Mouse (Mus musculus) cerebellum, postnatal 4 days (tissue): ENCODE measurements around the gene Ryr2.

ENCODE experiments used
- DNase-seq, 2 experiments: peaks; one replicate each; pipeline ENCODE4 v3.0.0; 2022; ENCODE audit warnings: low spot score in 2 of 2, mixed read lengths in 1 of 2

Gene Ryr2

DNA sequence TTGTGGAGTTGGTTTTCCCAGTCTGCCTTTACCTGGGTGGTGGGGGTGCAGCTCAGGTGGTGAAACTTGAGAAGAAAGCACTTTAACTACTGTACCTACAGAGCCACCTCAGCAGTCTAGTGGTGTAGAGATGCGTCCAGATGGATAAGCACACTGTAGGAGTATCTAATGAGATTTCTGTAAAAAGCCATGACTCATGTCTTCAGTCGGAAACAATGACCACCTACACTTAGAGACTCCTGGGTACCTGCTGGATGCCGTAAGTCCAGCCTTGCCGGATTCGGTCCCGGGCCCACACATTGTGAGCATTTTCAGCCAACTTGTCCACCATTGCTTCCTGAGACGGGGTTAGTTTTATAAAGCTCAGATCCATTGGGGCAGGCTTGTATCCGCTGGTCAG, 334.6 kb downstream of the Ryr2 start:
- no peak for DNase-seq

DNA sequence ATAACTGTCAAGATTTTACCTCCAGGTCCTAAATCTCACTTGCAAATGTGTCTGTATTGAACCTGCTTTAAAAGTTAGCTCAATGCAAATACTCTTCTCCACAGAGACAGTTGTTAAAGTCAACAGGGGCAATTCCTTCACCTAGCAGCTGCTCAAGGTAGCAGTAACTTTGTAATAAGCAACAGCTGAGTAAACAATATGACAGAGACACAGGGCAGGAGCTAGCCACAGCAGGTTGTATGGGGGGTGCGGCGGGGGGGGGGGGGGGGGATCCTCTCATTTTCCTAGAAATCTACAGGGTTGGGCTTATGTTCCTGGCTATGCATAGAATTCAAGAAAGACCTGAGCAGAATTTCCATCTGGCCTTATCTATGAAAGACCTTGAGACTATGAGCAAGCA, 339.8 kb downstream of the Ryr2 start:
- no peak for DNase-seq

DNA sequence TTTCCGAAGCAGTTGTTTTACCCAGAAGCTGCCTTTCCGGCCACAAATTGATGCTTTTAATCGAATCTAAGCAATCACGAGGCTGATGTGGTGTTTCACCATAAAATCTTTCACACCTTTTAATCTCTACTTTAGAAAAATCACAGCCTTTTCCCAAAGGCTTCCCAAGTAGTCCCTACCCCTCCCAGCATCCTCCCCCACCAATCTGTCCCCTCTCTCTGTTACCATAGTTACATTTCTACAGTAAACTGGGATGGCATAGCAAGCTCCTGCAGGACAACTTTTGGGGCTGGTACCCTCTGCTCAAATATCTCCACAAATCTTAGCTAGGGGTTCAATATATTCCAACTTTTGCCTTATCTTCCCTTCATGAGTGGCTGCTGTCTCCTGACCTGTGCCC, 342.8 kb downstream of the Ryr2 start:
- no peak for DNase-seq

DNA sequence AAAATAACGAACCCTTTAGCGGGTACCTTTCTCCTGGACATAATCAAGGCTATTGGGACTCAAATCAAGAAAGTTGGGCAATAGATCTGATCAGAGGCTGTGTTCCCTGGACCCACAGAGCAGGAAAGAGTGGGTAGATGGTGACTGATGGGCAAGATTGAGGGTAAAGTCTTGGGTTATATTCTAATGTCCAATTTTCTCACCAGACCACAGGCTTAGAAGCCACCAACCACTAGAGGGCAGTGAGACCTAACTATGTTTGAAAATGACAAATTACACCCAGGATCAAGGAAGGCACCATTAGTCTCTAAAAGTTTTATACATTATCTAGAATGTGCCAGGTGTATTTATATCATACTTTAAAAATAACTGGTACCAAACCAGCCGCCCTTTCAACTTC, 343.6 kb downstream of the Ryr2 start:
- DNase-seq: peak in 1 of 2 experiments; percentile 50

DNA sequence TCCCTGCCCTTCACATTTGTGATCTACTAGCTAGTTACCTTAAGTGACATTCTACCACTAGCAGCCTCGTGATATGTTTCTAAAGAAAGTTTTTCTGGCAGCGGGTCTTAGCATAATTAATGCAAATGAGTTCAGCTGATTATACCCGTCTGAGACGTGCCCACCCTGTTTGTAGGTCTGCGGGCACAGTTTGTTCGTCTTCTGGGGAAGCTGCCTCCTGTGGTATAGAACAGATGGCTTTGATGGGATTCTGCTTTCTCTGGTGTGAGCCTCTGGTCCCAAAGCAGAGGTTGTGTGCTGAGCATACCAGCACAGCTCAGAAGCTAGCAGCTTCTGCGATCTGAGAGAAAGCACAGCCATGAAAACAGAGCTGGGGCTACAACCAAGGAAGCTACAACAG, 348.9 kb downstream of the Ryr2 start:
- no peak for DNase-seq

DNA sequence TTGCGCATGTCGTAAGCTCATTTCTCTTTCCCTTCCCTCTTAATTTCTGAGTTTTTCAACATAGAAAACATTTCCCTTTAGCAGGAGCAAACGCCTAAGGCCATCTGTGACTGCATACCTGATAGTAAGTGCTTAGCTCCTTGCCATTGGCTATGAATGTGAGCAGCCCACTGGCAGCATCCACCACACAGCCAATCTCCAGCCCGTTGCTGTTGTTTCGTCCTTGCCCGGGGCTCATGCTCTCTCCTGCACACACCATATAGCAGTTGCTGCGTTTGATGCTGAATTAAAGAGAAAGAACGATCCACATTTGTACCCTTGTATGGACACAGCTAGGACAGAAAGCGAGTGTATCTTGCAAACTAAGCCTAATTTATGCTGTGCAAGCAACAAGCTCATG, 361.3 kb downstream of the Ryr2 start:
- DNase-seq: no peak

DNA sequence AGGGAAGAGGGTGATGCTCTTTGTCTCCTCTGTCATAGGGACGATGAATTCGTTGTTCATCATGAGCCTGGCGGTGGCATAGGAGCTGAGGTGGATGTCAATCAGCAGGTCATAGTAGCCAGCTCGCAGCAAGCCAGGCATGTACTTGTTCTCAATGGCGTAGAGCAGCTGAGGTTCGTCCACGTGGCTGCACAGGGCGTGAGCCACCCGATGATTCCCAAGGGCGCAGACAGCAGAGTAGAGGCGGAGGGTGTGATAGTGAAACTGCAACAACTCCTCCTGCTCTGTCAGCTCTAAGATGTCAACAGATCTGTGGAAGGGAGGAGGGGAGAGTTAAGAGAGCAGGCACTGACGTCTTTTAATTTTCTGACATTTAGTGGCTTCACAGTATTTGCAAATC, 368.5 kb downstream of the Ryr2 start:
- no peak for DNase-seq

DNA sequence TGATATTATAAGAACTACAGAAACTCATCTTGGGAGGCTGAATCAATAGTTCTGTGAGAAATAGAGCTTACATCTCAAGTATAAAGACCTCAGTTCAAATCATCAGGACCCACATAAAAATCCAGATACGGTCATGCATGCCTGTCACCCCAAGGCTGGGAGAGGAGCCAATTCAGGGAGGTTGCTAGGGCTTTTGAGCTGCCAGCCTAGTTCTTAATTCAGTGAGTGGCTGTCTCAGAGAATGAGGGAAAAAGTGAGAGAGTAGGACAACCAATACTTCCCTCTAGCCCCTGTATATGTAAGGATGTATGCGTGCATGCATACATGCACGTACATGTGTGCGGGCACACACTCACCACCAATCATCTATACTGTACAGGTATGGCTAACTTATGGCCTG, 390.5 kb downstream of the Ryr2 start:
- DNase-seq: peak in 1 of 2 experiments; percentile 13

DNA sequence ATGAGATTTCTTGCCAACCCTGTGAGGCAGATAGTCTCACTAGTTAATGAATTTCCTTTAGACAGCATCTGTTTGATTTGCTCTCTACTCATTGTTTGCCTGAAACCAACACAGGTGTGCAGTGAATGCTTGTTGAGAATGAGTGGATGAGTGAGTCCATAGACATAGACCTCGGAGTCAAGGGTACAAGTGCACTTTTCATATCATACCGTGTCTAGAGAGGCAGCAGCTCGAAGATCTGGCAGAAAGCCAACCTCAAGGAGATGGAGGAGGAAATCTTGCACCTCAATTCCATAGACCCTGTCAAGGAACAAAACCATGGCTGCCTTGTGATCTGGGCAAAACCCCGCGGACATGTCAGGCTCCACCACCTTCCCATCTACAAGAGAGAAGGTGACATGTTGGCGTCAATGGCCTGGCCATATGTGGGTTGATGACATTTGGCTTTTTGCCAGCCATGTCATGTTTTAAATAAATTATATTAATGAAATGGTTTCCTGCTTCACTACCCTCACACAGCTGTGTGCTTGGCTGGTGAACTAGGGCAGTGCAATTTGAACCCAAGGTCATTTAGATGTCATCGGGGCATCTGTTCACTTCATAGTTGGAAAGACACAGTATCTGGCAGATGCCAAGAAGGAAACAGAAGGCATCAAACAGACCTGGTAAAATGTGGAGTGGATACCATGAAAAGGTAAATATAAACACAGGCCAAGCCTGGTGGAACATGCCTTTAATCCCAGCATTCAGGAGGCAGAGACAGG, 396.9 kb downstream of the Ryr2 start:
- peak in 1 of 2 experiments; percentile 22 for DNase-seq

DNA sequence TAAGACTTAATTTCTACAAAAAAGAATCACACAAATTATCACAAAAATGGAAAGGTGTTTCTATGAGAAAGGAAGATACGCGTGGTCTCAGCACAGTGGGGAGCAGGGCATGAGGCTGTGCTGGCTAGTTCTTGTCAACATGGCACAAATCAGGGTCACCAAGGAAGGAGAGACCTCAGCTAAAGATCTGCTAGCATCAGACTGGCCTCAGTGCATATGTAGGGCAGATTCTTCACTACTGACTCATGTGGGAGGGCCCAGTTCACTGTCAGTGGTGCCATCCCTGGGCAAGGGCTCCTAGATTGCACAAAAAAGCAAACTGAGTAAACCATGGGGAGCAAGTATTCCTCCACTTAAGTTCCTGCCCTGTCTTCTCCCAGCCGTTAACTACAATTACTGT, 405.0 kb downstream of the Ryr2 start:
- no peak for DNase-seq

DNA sequence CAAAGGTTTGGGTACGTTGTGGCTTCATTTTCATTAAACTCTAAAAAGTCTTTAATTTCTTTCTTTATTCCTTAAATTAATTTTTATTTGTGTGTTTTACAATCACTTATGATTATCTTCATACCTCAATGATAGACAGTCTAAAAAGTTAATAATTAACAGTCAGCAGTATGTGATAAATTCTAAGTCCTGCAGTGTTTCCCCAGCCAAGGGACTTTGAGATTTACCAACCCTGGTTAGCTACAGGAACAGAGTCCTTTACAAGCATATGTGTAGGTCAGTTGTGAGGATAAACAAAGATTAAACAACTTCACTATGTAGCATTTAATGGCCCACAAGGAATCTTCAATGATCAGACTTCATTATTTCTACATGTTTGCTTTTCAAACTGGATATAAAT, 410.2 kb downstream of the Ryr2 start:
- DNase-seq: no peak

DNA sequence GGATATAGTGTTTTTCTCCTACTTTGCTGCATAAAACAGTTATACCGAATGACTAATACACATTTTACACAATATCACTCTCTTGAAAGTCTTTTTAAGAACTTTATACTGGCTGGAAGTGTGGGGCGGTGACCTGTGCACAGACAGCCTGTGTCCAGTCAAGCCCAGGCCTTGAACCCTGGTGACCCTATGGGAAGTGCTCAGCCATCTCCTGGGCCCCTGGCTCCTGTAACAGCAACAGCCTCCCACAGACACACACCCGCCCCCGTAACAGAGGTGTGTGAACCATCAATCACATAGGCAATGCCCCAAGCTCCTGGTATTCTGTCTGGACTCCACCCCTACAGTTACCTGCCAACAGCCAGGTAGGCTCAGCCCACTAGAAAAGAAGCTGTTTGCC, 424.9 kb downstream of the Ryr2 start:
- DNase-seq: no peak

DNA sequence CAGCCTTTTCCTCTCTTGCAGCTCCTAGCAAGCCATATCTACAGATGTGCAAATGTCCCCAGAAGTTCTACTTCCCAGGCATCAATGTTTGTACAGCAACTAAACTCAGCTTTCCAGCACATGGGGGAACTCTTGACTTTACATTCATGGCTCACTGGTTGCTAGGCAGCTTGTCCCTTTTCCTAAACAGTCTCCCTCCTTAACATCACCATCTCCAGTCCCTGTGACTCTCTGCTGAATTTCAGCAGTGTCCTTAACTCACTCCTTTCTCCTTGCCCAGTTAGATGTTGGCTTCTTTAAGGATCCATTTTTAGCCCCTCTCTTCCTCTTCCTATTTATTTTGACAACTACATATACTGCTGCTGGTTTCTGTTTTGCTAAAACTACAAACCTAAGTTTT, 443.9 kb downstream of the Ryr2 start:
- no peak for DNase-seq

DNA sequence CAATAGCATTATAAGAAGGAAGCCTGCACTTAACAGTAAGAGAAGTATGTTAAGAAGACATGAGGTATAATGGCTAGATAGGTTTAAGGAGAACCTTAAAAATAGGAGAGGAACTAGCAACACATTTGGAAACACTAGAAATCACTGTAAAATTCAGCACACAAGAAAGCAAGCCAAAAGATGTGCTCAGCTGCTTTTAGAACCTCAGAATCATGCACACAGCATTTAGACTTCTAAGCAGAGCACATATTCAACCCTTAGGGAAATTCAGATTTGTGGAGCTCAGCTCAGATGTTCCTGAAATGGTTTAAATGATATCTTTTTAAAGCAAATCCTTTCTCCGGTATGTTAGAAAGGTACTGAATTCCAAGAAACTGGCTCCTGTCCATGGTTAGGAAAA, 461.9 kb downstream of the Ryr2 start:
- no peak for DNase-seq

DNA sequence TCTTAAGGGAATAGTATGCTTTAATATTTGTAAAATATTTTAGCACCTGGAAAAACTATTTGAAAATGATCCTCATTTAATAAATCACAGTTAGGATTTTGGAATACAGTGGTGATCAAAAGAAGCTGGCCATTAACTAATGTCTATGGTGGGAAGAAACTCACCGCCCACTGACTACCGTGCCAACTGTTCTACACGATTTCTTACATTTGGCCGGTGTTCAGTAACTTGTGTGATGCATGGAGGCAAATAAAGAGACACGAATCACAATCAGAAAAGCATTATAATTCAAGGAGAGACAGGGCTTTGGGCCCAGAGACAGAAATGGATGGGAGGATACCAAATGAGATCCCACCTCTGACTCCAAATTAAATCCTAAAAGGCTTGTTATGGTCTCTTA, 470.4 kb downstream of the Ryr2 start:
- DNase-seq: no peak

DNA sequence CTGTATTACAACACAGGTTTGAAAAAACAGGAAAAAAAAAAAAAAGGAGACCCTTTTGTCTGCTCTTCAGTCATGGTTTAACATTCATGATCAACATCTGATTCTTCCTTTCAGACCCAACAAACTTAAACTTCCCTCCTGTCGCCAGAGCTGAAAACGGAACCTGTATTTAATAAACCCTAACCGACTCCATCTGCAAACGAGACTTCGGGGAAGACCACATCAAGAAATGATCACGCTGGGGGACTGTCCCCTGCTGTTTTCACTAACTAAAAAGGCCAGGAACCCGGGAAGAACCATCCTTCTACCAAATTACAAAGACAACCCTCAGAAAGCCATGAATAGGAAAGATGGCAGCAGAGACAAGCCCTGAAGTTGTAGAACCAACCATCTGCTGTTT, 482.2 kb downstream of the Ryr2 start:
- DNase-seq: no peak

DNA sequence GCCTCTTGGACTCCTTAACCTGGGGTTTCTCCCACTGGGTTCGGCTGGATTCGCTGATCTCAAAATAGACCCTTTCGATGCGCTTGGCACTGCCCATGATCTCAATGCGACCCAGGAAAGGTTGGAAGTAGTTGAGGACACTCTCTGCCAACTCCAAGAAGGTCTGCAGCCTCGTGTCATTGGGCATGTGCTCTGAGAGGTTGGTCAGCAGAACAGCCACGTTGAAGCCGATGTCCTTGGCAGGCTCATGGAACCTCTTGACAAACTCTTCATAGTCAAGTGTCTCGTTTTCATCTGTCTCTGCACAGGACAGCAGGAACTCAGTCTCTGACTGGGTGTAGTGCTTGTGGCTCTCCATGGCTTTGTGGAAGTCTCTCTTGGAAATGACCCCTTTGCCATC, 511.3 kb downstream of the Ryr2 start:
- DNase-seq: no peak

DNA sequence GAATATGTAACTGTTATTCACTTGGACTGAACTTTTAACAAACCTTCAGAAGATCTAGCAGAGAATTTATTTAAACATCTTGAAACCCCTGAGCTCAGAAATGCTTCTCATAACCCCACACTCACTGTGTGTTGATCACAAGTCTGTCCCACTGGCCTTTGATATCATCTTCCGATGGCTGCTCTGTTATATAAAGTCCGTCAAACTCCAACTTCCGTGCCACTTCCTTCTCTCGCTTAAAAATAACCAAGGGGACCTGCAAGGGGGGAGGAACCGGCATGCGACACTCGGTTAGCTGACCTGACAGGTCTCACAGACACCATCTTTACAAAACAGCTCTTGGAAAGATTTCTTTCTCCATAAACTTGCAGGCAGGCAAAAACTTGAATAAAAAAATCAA, 521.5 kb downstream of the Ryr2 start:
- DNase-seq: no peak

DNA sequence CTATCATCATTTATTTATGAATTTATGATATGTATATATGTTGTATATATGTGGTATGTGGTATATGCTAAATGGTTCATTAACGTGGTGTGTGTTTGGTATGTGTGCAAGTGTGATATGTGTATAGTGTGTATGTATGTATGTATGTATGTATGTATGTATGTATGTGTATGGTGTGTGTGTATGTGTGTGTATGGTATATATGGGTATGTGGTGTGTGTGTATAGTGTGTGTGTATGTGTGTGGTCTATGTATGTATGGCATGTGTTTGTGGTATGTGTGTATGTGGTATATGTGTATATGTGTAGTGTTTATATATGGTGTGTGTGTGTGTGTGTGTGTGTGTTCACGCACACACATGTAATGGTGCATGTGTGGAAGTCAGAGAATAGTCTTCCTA, 534.2 kb downstream of the Ryr2 start:
- no peak for DNase-seq

DNA sequence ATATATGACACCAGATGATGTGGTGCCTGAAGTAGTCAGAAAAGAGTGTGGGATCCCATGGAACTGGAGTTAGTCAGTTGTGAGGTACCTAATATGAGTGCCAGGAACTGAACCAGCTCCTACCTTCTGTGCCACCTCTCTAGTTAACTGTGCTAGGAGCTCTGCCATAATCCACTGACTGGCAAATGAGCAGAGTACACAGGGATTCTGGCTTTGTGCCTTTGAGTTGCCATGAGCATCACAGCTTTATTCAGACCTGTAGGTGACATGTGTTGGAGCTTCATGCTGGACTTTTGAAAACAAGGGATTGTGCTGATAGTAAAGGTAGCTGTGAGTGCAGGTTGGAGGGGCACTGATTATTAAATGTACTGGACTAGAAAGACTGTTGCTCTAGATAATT, 539.4 kb downstream of the Ryr2 start:
- peak in 1 of 2 experiments; percentile 12 for DNase-seq

DNA sequence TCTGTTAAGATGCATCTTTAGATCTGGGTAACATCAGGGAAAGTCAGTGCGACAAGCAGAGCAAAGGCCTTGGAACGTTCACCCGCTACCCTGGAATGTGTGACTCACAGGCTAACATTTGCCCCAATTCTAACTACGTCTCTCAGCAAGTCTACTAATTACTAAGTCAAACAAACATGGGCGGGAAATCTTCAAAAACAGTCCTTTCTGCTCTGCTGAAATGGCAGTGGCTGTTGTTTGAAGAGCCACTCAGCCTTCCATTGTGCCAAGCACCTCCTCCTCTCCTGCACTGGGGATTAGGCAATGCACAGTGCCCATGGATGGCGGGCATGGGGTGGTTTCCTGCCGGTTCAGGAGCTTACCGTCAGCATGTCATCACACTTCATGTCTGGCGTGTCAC, 540.3 kb downstream of the Ryr2 start:
- DNase-seq: no peak

DNA sequence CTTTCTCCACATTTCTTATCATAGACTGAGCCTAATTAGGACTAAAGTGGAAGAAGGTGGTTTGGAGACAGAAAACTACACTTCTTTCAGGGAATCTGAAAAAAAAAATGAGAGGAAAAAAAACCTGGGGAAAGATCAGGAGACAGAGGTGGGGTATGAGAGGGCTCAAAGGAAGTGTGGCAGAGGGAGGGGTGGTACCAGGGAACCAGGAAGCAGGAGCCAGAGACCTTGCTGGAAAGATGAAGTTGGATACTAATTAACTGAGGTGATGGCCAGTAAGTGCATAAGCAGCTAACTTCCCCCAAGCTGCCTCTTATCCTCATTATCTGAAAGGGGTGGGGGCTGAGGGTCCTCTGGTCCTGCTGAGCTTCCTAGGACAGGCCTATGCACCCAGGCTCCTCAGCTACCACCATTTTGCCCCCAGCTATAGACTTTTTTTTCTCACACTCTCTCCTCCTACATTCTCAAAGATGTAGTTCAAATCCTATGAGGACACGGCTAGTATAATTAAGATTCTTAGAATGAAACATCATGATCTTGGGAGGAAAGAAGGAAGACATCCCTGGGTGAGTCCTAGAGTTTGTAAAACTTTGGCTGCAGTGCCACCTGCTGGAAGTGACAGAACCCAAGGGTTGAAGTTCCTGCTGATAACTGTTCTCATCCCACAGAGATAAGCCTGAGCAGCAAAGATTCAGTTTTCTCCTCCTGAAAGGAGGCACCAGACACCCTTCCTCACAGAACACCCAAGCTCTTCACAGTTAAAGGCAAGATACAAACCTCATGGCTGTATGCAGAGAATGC, 543.3 kb downstream of the Ryr2 start:
- DNase-seq: peak; percentile 60 to 80

DNA sequence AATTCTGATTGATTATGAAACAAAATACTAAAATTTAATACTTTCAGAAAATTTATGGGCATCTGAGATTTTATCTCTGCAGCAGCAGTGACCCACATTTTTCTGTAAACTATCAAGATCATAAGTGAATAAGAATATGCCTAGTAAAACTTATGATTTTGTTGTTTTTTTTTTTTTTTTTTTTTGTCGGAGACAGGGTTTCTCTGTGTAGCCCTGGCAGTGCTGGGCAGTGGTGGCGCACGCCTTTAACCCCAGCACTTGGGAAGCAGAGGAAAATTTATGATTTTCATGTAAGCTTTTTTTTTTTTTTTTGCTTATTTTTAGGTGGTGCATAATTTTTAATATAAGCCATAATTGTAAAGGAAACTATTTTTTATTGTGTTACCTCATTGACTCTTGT, 557.1 kb downstream of the Ryr2 start:
- no peak for DNase-seq
